Mouse (Mus musculus) heart, adult 18-20 months (tissue): ENCODE measurements around the gene Ifi206. TPM values are rescaled to one million over a fixed set of nuclear protein-coding genes. Genes with fewer than 3 reads are reported as not detected.
"Not testable (repeated sequence)": the region's sequence is repeated elsewhere in the genome, so short reads cannot be mapped to it uniquely, and the experiment has no call there.

ENCODE experiments used
- DNase-seq, 2 experiments: peaks; one replicate each; pipeline ENCODE4 v3.0.0; 2021 to 2022; ENCODE audit warnings: mixed read lengths in 1 of 2
- long read RNA-seq, 2 experiments: library from polyadenylated mRNA; stranded (forward); transcript quantifications; one replicate each; pipeline ENCODE4 v2.0.0; 2021
- total RNA-seq, 2 experiments: library from RNA; stranded (reverse); gene quantifications; 2 replicates each; pipeline ENCODE4 v1.2.3; 2021

Gene Ifi206
- under 1 TPM; 0.17 to 0.93 TPM for total RNA-seq
- long read RNA-seq, experiment 1: 0 reads
- long read RNA-seq, experiment 2: 0 reads

DNA sequence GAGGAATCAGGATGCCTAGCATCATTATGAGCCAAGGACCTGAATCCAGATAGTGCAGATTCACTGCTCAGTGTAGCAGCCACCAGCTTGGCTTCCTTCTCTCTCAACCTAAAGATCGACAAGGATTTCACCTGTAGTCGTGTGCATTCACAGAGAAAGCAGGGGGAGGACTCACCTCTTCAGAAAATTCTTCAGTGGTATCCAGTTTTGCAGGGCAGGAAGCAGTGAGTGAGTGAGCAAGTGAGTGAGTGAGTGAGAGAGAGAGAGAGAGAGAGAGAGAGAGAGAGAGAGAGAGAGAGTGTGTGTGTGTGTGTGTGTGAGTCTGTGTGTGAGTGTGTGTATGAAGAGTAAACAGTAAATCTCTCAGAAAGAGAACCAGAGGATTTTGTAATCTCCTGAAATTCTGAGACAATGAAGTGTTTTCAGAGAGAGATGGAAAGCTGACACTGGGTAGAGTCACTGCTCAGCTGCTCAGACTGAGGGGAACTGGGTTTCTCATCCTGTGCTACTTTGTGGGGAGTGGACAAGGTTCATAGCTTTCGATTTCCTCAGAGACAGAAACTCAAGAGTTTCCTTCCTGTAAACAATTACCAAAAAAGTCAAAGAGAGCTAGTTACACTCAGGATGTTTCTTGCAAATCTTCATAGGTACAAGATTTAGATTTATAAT lies at the start of gene Ifi206:
Gene Ifi206, minus strand, starts transcription at position 230 of the 669 bp plus-strand sequence.
- DNase-seq: peak in 1 of 2 experiments; percentile 6

DNA sequence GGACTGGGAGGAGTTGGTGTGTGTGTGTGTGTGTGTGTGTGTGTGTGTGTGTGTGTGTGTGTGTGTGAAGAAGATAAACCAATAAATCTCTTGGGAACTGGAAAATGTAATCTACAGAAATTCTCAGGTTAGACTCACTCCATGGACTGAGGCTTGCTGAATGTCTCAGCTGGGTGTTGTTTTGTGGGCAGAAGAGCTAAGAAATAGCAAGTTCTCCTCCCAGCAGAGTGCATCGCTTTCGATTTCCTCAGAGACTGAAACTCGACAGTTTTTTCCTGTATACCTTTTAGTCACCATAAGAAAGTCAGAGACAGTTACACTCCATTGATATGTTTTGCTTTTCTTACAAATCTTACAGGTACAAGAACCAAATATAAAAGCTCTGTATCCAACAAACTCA lies 45.0 kb upstream of the Ifi206 start, which contains the start of gene Ifi214:
Gene Ifi214, minus strand, starts transcription at position 167 of the 400 bp plus-strand sequence.
- DNase-seq: not testable (repeated sequence)

DNA sequence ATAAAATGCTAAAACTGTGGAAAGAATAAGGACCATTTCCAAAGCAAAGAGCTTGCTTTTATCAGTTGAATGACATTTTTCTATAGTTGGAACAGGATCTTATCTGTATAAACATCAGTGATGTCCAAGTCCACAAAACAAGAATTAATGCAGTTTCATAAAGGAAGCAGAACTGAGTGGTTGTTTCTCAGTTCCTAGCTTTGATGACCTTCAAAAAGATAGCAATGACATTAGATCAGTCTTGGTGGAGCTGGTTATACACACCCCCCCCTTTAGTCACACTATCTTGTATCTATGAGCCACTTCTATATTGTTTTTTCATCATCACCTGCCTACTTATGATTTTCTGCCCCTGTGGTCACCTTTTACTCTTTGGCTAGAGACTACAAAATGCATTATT lies 30.6 kb upstream of the Ifi206 start:
- no peak for DNase-seq

GRCm38 (mm10) chr1:173510595-173510994 lies 19.8 kb upstream of the Ifi206 start:
- not testable (repeated sequence) for DNase-seq

DNA sequence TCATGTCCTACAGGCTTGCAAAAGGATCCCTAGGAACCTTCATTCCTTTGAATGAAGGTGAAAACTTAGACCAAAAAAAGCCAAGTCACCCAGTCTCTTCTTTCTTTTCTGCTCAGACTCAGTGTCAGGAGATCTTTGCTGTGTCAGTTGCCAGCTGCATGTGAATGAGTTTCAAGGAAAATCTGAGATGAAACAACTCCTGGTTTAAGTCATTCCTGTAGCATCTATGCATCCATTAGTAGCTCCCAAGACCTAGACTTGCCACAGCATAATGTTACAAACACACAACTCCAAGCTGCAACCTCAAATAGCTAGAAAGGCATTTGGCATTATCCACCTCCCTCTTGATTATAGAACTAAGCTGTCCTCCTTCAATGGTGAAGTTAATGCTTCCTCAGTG lies 642 bp upstream of the Ifi206 start:
- not testable (repeated sequence) for DNase-seq

DNA sequence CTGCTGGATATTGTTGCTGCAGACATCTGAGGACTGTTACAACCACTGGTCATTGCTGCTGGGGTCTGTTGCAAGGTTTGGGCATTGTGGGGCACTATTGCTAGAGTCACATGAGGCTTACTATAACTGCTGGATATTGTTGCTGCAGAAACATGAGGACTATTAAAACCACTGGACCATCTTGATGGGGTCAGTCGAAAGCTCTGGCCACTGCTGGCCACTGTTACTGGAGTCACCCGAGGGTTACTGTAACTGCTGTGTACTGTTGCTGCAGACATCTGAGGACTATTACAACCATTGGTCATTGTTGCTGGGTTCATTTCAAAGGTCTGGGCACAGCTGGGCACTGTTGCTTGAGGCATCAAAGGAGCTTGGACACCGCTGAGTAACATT lies 9.7 kb downstream of the Ifi206 start:
- DNase-seq: not testable (repeated sequence)

DNA sequence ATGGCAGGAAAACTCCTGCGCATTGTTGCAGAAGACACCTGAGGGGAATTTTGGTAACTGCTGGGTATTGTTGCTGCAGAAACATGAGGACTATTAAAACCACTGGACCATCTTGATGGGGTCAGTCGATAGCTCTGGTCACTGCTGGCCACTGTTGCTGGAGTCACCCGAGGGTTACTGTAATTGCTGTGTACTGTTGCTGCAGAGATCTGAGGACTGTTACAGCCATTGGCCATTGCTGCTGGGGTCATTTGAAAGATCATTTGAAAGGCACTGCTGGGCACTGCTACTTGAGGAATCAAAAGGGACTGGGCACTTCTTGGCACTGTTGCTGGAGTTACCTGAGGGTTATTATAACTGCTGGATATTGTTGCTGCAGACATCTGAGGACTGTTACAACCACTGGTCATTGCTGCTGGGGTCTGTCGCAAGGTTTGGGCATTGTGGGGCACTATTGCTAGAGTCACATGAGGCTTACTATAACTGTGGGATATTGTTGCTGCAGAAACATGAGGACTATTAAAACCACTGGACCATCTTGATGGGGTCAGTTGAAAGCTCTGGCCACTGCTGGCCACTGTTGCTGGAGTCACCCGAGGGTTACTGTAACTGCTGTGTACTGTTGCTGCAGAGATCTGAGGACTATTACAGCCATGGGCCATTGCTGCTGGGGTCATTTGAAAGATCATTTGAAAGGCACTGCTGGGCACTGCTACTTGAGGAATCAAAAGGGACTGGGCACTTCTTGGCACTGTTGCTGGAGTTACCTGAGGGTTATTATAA lies 10.3 kb downstream of the Ifi206 start:
- not testable (repeated sequence) for DNase-seq

DNA sequence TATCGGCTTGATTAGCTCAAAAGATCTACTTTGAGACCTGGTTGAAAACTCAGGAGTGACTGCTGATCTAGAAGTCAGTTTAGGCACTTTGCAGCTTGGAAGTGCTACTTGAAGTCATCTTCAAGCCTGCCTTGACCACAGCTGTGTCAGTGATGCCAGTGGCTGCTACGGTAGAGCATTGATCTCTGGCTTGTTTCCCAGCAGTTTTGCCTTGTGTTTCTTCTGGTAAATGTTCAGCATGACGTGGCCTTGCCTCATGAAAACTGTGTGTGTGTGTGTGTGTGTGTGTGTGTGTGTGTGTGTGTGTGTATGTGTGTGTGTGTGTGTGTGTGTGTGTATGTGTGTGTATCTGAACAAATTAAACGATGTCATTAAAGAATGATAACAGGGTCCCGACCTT lies 34.1 kb downstream of the Ifi206 start:
- DNase-seq: no peak

- peak; percentile 45 to 51 for DNase-seq
These were observed 34.6 kb downstream of the Ifi206 start for GRCm38 (mm10) chr1:173456139-173456754.

GRCm38 (mm10) chr1:173451665-173452064 lies 39.2 kb downstream of the Ifi206 start:
- DNase-seq: peak in 1 of 2 experiments; percentile 47

GRCm38 (mm10) chr1:173450621-173451020 lies 40.2 kb downstream of the Ifi206 start:
- DNase-seq: no peak

GRCm38 (mm10) chr1:173447067-173447466 lies 43.8 kb downstream of the Ifi206 start:
- DNase-seq: no peak

DNA sequence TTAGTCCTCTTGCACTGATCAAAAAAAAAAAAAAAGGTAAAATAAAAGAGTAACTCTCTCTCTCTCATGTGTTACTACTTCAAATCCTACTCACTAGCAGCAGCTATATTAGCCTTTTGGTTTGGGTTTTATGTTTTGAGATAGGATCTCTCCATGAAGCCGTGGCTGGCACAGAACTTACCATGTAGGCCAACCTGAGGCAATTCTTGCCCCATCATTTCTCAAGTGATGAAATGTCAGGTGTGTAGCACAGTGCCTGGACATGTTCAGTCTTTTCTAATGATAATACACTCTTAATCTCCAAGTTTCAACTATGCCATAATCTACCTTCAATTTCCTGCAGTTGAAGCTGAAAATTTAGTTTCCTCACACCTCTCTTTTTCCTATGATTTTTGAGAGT lies 47.8 kb downstream of the Ifi206 start:
- no peak for DNase-seq

- DNase-seq: no peak
These were observed 49.6 kb downstream of the Ifi206 start for GRCm38 (mm10) chr1:173441210-173441609.

DNA sequence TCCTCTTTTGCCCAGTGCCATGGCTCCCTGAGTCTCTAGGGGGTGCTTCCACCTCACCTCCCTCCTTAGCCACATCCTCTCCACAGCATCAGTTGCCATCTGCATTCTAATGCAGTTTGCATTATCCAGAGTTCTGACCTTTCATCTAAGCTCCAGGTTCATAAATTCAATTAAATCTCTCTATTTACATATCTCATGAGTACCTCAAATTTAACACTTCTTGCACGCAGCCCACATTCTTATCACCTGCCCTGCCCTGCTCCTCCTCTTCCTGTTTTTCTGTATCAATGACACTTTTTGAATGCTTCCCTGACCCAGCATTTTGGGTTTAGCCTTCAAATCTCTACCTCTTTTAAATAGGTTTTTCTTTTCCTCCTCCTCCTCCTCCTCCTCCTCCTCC lies 50.2 kb downstream of the Ifi206 start:
- no peak for DNase-seq

DNA sequence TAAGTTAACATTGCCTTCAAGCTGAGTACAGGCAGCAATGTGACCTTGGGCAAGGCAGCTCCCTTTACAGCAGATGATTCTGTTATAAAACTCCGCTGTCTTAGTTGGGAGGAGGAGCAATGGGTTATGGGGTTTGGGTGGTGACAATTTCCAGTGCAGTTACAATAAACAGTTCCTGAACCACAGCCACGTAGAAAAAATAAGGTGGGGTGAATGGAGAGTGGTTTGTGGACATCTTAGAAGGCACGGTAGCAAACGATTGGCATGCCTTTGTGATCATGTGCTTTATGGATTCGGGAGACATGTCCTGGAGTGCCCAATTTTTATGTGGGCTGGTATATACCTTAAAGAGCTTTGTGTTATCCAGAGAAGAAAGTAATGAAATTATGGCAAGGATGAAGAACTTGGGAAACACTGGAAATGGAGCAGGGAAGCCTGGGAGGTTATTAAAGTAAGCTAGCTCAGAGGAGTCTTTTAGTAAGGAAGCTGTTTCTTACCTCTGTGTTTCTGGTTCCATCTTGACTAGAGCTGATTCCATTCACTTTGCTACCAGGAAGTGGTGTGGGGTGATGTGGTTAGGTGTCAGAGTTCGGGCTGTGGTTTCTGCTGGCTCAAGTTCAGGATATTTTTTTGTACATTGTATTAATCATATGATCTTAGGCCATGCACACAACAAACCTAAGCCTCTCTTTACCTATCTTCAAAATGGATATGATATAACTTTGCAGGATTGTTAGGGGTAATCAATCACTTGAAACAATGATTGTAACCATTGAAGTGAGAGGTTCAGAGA lies 53.5 kb downstream of the Ifi206 start:
- no peak for DNase-seq

DNA sequence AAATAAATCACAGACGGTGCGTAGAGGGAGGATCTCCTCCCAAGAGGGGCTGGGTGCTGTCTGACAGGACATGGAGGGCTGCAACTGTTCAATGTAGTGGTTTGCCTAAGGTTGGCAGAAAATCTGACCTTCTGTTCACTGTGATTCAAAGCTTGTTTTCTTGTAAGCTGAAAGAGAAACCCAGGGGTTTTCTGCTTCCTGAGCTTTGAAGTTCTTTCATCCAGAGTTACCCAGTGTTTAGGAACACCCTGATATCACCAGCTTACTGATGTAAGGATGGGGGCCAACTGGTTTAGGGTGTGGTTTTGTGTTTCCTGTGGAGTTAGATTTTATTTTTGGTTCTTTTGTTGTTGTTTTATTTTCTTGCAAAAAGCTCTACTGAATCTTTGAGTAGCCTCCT lies 58.4 kb downstream of the Ifi206 start:
- DNase-seq: no peak

GRCm38 (mm10) chr1:173429995-173430699 lies 60.7 kb downstream of the Ifi206 start:
- DNase-seq: no peak

- DNase-seq: peak; percentile 33 to 44
These were observed 63.5 kb downstream of the Ifi206 start for GRCm38 (mm10) chr1:173427385-173427784.

DNA sequence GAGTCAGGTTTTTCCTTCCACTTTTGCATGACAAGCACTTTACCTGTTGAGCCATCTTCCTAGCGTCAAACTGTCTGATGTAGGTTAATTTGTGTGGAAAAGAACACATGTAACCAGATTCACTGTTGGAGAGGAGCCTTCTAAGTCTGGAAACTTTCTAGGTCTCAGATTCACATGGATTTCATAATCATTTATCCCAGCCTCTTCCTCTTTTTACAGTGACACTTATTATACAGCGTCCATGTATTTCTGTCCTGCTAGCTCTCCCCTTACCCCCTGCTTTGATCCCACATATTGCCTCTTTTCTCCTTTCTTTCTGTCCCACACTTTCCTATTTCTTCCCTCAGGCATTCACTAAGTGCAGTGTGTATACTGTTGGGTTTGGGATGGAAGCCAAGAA lies 64.5 kb downstream of the Ifi206 start:
- DNase-seq: no peak

GRCm38 (mm10) chr1:173420374-173420773 lies 70.5 kb downstream of the Ifi206 start:
- peak; percentile 37 to 73 for DNase-seq
